Mouse (Mus musculus) thymus, postnatal 0 days (tissue): Measurements from ENCODE around the gene Uba52. TPM values are rescaled to one million over a fixed set of nuclear protein-coding genes. Genes with fewer than 3 reads are reported as not detected.

Experiments
- DNase-seq: peaks from one replicate; pipeline ENCODE4 v3.0.0-alpha.2; 2015; ENCODE audit warnings: low spot score
- polyA plus RNA-seq: library from polyadenylated mRNA; unstranded; fragments of >200 nt; fragmentation: Nextera tagmentation; extraction: Ambion mirVana; gene quantifications from 2 replicates; pipeline ENCODE4 v1.2.1, GENCODE M21; 2015

The Uba52 gene
- polyA plus RNA-seq, 1 experiment from 2014 or later, result 1,327 TPM

GRCm38 (mm10) chr8:70504851-70505250, 5.8 kb downstream of the Uba52 start:
- DNase-seq, result peak; percentile 81

- DNase-seq, result no peak
Observed at GRCm38 (mm10) chr8:70504291-70504716, 6.3 kb downstream of the Uba52 start.

- peak; percentile 70 for DNase-seq
Observed at GRCm38 (mm10) chr8:70503062-70503750, 7.4 kb downstream of the Uba52 start.

- no peak for DNase-seq
Observed at GRCm38 (mm10) chr8:70502540-70502939, 8.1 kb downstream of the Uba52 start.

- no peak for DNase-seq
Observed at GRCm38 (mm10) chr8:70501820-70502529, 8.6 kb downstream of the Uba52 start.

- DNase-seq, result peak; percentile 61
Observed at GRCm38 (mm10) chr8:70500386-70501301, 10.0 kb downstream of the Uba52 start.

GRCm38 (mm10) chr8:70495771-70496062, 14.9 kb downstream of the Uba52 start:
- no peak for DNase-seq

GRCm38 (mm10) chr8:70495001-70495770, 15.4 kb downstream of the Uba52 start:
- no peak for DNase-seq

GRCm38 (mm10) chr8:70494416-70494945, 16.1 kb downstream of the Uba52 start:
- DNase-seq, result no peak

- DNase-seq, result no peak
Observed at GRCm38 (mm10) chr8:70493692-70494415, 16.7 kb downstream of the Uba52 start.

GRCm38 (mm10) chr8:70492664-70493640, 17.6 kb downstream of the Uba52 start, which contains the start of gene Crlf1:
TSS of gene Crlf1 (plus strand) at chr8:70493158.
- no peak for DNase-seq

GRCm38 (mm10) chr8:70490880-70491495, 19.6 kb downstream of the Uba52 start:
- DNase-seq, result no peak

GRCm38 (mm10) chr8:70490061-70490879, 20.3 kb downstream of the Uba52 start:
- no peak for DNase-seq

GRCm38 (mm10) chr8:70489576-70489975, 21.0 kb downstream of the Uba52 start:
- DNase-seq, result no peak

GRCm38 (mm10) chr8:70488931-70489470, 21.6 kb downstream of the Uba52 start:
- DNase-seq, result no peak

GRCm38 (mm10) chr8:70487993-70488796, 22.4 kb downstream of the Uba52 start:
- DNase-seq, result peak; percentile 35
